Mouse (Mus musculus): Measurements from ENCODE around the gene Agxt. TPM values are rescaled to one million over a fixed set of nuclear protein-coding genes. Genes with fewer than 3 reads are reported as not detected.

Gene Agxt
- not detected for polyA plus RNA-seq (2015; fragmentation: Illumina TruSeq; extraction: RNeasy Lipid Tissue Mini Kit (QIAGEN cat#74804); ENCODE audit: insufficient read depth, low read depth, low replicate concordance)

GRCm38 (mm10) chr1:93135036-93135526, at the start of gene Agxt:
Gene Agxt (plus strand): TSS chr1:93135240.

GRCm38 (mm10) chr1:93101571-93102061, 33.4 kb upstream of the Agxt start, which contains the start of gene Kif1a:
Gene Kif1a (minus strand): TSS chr1:93101951.

GRCm38 (mm10) chr1:93160501-93161133, 25.6 kb downstream of the Agxt start, which contains the start of gene 2310007B03Rik:
Gene 2310007B03Rik (minus strand): TSS chr1:93160948.

GRCm38 (mm10) chr1:93168295-93168775, 33.3 kb downstream of the Agxt start, which contains the start of gene Crocc2:
Gene Crocc2 (plus strand): TSS chr1:93168725.

Other genes with a start within 250 kb of the Agxt start
- not detected for gene Ankmy1, start 232.3 kb upstream of the Agxt start, polyA plus RNA-seq (2015; fragmentation: Illumina TruSeq; extraction: RNeasy Lipid Tissue Mini Kit (QIAGEN cat#74804); ENCODE audit: insufficient read depth, low read depth, low replicate concordance)
- gene Dusp28, start 228.3 kb upstream of the Agxt start, polyA plus RNA-seq (2015; fragmentation: Illumina TruSeq; extraction: RNeasy Lipid Tissue Mini Kit (QIAGEN cat#74804); ENCODE audit: insufficient read depth, low read depth, low replicate concordance) = 5.2 TPM
- 38.7 TPM for gene Rnpepl1, start 224.5 kb upstream of the Agxt start, polyA plus RNA-seq (2015; fragmentation: Illumina TruSeq; extraction: RNeasy Lipid Tissue Mini Kit (QIAGEN cat#74804); ENCODE audit: insufficient read depth, low read depth, low replicate concordance)
- gene Capn10, start 200.9 kb upstream of the Agxt start, polyA plus RNA-seq (2015; fragmentation: Illumina TruSeq; extraction: RNeasy Lipid Tissue Mini Kit (QIAGEN cat#74804); ENCODE audit: insufficient read depth, low read depth, low replicate concordance) = 6.3 TPM
- gene Gpr35, start 184.4 kb upstream of the Agxt start, polyA plus RNA-seq (2015; fragmentation: Illumina TruSeq; extraction: RNeasy Lipid Tissue Mini Kit (QIAGEN cat#74804); ENCODE audit: insufficient read depth, low read depth, low replicate concordance) = 0.31 TPM
- 97.8 TPM for gene Aqp12, start 128.9 kb upstream of the Agxt start, polyA plus RNA-seq (2015; fragmentation: Illumina TruSeq; extraction: RNeasy Lipid Tissue Mini Kit (QIAGEN cat#74804); ENCODE audit: insufficient read depth, low read depth, low replicate concordance)
- 3.3 TPM for gene Kif1a, start 33.3 kb upstream of the Agxt start, polyA plus RNA-seq (2015; fragmentation: Illumina TruSeq; extraction: RNeasy Lipid Tissue Mini Kit (QIAGEN cat#74804); ENCODE audit: insufficient read depth, low read depth, low replicate concordance)
- not detected for gene 2310007B03Rik, start 25.7 kb downstream of the Agxt start, polyA plus RNA-seq (2015; fragmentation: Illumina TruSeq; extraction: RNeasy Lipid Tissue Mini Kit (QIAGEN cat#74804); ENCODE audit: insufficient read depth, low read depth, low replicate concordance)
- gene Crocc2, start 33.5 kb downstream of the Agxt start, polyA plus RNA-seq (2015; fragmentation: Illumina TruSeq; extraction: RNeasy Lipid Tissue Mini Kit (QIAGEN cat#74804); ENCODE audit: insufficient read depth, low read depth, low replicate concordance) = not detected
- gene Sned1, start 100.6 kb downstream of the Agxt start, polyA plus RNA-seq (2015; fragmentation: Illumina TruSeq; extraction: RNeasy Lipid Tissue Mini Kit (QIAGEN cat#74804); ENCODE audit: insufficient read depth, low read depth, low replicate concordance) = 9.7 TPM
- gene Mterf4, start 170.7 kb downstream of the Agxt start, polyA plus RNA-seq (2015; fragmentation: Illumina TruSeq; extraction: RNeasy Lipid Tissue Mini Kit (QIAGEN cat#74804); ENCODE audit: insufficient read depth, low read depth, low replicate concordance) = 5.6 TPM
- gene Ppp1r7, start 207.6 kb downstream of the Agxt start, polyA plus RNA-seq (2015; fragmentation: Illumina TruSeq; extraction: RNeasy Lipid Tissue Mini Kit (QIAGEN cat#74804); ENCODE audit: insufficient read depth, low read depth, low replicate concordance) = 1.8 TPM
- gene Pask, start 208.2 kb downstream of the Agxt start, polyA plus RNA-seq (2015; fragmentation: Illumina TruSeq; extraction: RNeasy Lipid Tissue Mini Kit (QIAGEN cat#74804); ENCODE audit: insufficient read depth, low read depth, low replicate concordance) = 0.48 TPM
- not detected for gene Ano7, start 238.7 kb downstream of the Agxt start, polyA plus RNA-seq (2015; fragmentation: Illumina TruSeq; extraction: RNeasy Lipid Tissue Mini Kit (QIAGEN cat#74804); ENCODE audit: insufficient read depth, low read depth, low replicate concordance)

Data from pancreas, adult 10 weeks (tissue).